ENCODE assay signal across 27 mouse cellular contexts in genomic region chr13:54167036-54167435, GRCm38 (mm10). TPM values are rescaled to one million over a fixed set of nuclear protein-coding genes. Genes with fewer than 3 reads are reported as not detected.
"Had no signal": no experiment of that assay in that cellular context is flagged by ENCODE, and none has a peak within 500 bp of the region (broad histone marks: within the 10 kb centered on the region; RNA-seq: fewer than 3 reads in every experiment).

No protein-coding gene starts in this region.

- H3K4me3 ChIP-seq: gastrocnemius, adult 2 months; heart, embryonic 13.5 days; heart, embryonic 15.5 days; hindbrain, embryonic 13.5 days; hindbrain, embryonic 15.5 days; intestine, embryonic 15.5 days; layer of hippocampus, adult 2 months; left cerebral cortex, adult 2 months; limb, embryonic 10.5 days; limb, embryonic 12.5 days; liver, embryonic 13.5 days had no signal

- H3K9me3 ChIP-seq: heart, embryonic 13.5 days; heart, embryonic 15.5 days; hindbrain, embryonic 13.5 days; hindbrain, embryonic 15.5 days; intestine, embryonic 15.5 days; limb, embryonic 10.5 days; limb, embryonic 12.5 days; liver, embryonic 13.5 days had no signal

- H3K36me3 ChIP-seq: heart, embryonic 13.5 days; heart, embryonic 15.5 days; hindbrain, embryonic 13.5 days; hindbrain, embryonic 15.5 days; intestine, embryonic 15.5 days; limb, embryonic 10.5 days; limb, embryonic 12.5 days; liver, embryonic 13.5 days had no signal

- ATAC-seq: inflammation-experienced regulatory T-cells, adult 6 months; intestine, embryonic 15.5 days; intestine, postnatal 0 days had no signal

- H3K27me3 ChIP-seq: heart, embryonic 13.5 days; hindbrain, embryonic 13.5 days; hindbrain, embryonic 15.5 days; intestine, embryonic 15.5 days; liver, embryonic 13.5 days had no signal

- H3K27ac ChIP-seq: gastrocnemius, adult 2 months; heart, embryonic 13.5 days; heart, embryonic 15.5 days; hindbrain, embryonic 13.5 days; hindbrain, embryonic 15.5 days; intestine, embryonic 15.5 days; layer of hippocampus, adult 2 months; left cerebral cortex, adult 2 months; limb, embryonic 10.5 days; limb, embryonic 12.5 days; liver, embryonic 13.5 days had no signal

- DNase-seq: gastrocnemius, adult 2 months; gastrocnemius, postnatal 10 days; gastrocnemius, postnatal 25 days; heart, adult 18-20 months; heart, postnatal 14 days; heart, postnatal 36 days; kidney, adult 18-20 months; kidney, adult 8-10 months; kidney, postnatal 10 days; kidney, postnatal 25 days; kidney, postnatal 4 days; liver; liver, embryonic 13.5 days had no signal

- H3K9ac ChIP-seq: heart, embryonic 13.5 days; heart, embryonic 15.5 days; hindbrain, embryonic 13.5 days; hindbrain, embryonic 15.5 days; intestine, embryonic 15.5 days; limb, embryonic 12.5 days; liver, embryonic 13.5 days had no signal

- H3K4me1 ChIP-seq: heart, embryonic 13.5 days; heart, embryonic 15.5 days; hindbrain, embryonic 13.5 days; hindbrain, embryonic 15.5 days; intestine, embryonic 15.5 days; liver, embryonic 13.5 days had no signal

RNA-seq across cellular contexts. Expression of gene Hrh2, which starts 24.9 kb away (rescaled TPM):
- total RNA-seq: gastrocnemius, postnatal 25 days had no signal
- polyA plus RNA-seq: hindbrain, embryonic 11.5 days; kidney, embryonic 14.5 days; kidney, embryonic 16.5 days; limb, embryonic 12.5 days had no signal
